Mouse (Mus musculus) kidney, postnatal 0 days (tissue): ENCODE results near the gene Rassf4. TPM values are rescaled to one million over a fixed set of nuclear protein-coding genes. Genes with fewer than 3 reads are reported as not detected.

ENCODE experiments used
- ATAC-seq: fragments of 200-750 bp; cut with Nextera tagmentation; replicated peaks from 2 replicates; pipeline ENCODE4 v1.8.0; 2017; ENCODE audit warnings: low read depth, moderate number of reproducible peaks, moderate TSS enrichment, moderate library complexity; ENCODE audit not compliant: low FRiP score
- DNase-seq: peaks from one replicate; pipeline ENCODE4 v3.0.0-alpha.2; 2016; ENCODE audit warnings: low spot score
- H3K27ac ChIP-seq: fragments of 300-500 bp; sonication (generic); 2 replicates; pipeline ENCODE4 v1.5.1; 2014; ENCODE audit warnings: mild to moderate bottlenecking
- H3K27me3 ChIP-seq: fragments of 300-500 bp; sonication (generic); 2 replicates; pipeline ENCODE4 v1.6.1; 2014; ENCODE audit warnings: low read length, mixed read lengths; ENCODE audit not compliant: insufficient read depth
- H3K36me3 ChIP-seq: fragments of 300-500 bp; sonication (generic); 2 replicates; pipeline ENCODE4 v1.6.1; 2014; ENCODE audit warnings: low read length, mixed read lengths; ENCODE audit not compliant: insufficient read depth
- H3K4me1 ChIP-seq: fragments of 300-500 bp; sonication (generic); replicated peaks from 2 replicates; pipeline ENCODE4 v1.6.1; 2014; ENCODE audit warnings: antibody characterized with exemption, low read length, mixed read lengths; ENCODE audit not compliant: insufficient read depth
- H3K4me2 ChIP-seq: fragments of 300-500 bp; sonication (generic); 2 replicates; pipeline ENCODE4 v1.6.1; 2014; ENCODE audit warnings: mild to moderate bottlenecking, low read length, moderate library complexity, mixed read lengths
- H3K4me3 ChIP-seq: fragments of 300-500 bp; sonication (generic); replicated peaks from 2 replicates; pipeline ENCODE4 v1.5.1; 2014; ENCODE audit warnings: low read depth, low read length
- H3K9ac ChIP-seq: fragments of 300-500 bp; sonication (generic); 2 replicates; pipeline ENCODE4 v1.6.1; 2014; ENCODE audit warnings: low read depth, low read length
- H3K9me3 ChIP-seq: fragments of 300-500 bp; sonication (generic); replicated peaks from 2 replicates; pipeline ENCODE4 v1.6.1; 2016; ENCODE audit warnings: low read length, inconsistent platforms, mixed read lengths
- CTCF ChIP-seq: IDR thresholded peaks from 2 replicates; pipeline ENCODE4 v1.5.1; 2016; ENCODE audit warnings: antibody characterized with exemption, low read depth, mild to moderate bottlenecking, moderate library complexity
- WGBS: fragments of 180-500 bp; shearing (Covaris S2); extraction: QIAGEN DNeasy Blood & Tissue Kit; methylation state at CpG from one replicate; pipeline ENCODE4 v1.1.7; 2014; 5-methylcytosine and 5-hydroxymethylcytosine counted together
- polyA plus RNA-seq: library from polyadenylated mRNA; unstranded; fragments of >200 nt; fragmentation: Nextera tagmentation; extraction: Ambion mirVana; gene quantifications from 2 replicates; pipeline ENCODE4 v1.2.1, GENCODE M21; 2015

Gene Rassf4
- polyA plus RNA-seq, 1 experiment from 2014 or later: 3.6 TPM

DNA sequence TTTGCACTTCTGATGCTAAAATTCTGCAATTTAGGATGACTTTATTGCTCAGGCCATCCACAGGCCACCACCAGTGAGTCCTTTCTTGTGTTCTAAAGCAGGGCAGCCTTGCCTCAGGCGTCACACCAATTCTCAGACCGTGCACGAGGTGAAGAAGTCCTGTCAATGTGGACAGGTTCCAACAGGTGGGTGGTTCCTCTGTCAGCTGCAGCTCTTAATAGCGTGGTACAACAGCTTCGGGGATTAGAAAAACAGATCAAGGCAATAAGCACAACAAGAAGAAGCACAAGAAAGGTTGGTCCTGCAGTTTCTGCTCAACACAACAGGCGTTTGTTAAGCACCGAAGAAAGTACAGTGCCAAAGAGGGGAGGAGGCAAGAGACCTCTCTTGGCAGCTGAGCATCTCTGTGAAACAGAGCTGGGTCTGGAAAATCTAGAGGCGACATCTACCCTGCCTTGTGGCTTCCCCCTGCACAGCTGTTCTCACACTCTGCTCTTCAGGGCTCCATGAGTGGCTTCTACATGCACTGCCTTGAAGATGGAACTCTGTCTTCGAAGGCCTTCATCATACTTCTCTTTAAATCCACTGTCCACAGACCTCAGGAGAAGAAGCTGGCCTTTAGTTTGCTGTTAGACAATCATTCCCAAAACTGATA is 37.0 kb downstream of the Rassf4 start:
- Histone ChIP-seq H3K4me3 (no peak overlapping the region), H3K9ac (no peak overlapping the region), H3K36me3 (no peaks in the 10 kb centered on the region), H3K27me3 (no peaks in the 10 kb centered on the region), H3K9me3 (no peaks in the 10 kb centered on the region), H3K4me2 (no peak overlapping the region), H3K4me1 (no peaks in the 10 kb centered on the region), H3K27ac (0 out of 2 replicates have a peak overlapping the region, but pooled peaks have one; percentile 38)
- DNase-seq (no peak), ATAC-seq (no peak)
- TF ChIP-seq CTCF: no peak
- WGBS: 65% methylated on average over 9 of the region's 9 CpGs

GRCm38 (mm10) chr6:116635251-116636180 is 38.2 kb downstream of the Rassf4 start:
- 22% methylated on average over 10 of the region's 10 CpGs for WGBS
- ATAC-seq (peak; percentile 95), DNase-seq (peak; percentile 72)
- no peaks in the 10 kb centered on the region for H3K9me3 ChIP-seq
- peak overlapping the region; percentile 38 for H3K27ac ChIP-seq
- no peak overlapping the region for H3K9ac ChIP-seq
- H3K27me3 ChIP-seq: no peaks in the 10 kb centered on the region
- H3K4me2 ChIP-seq: no peak overlapping the region
- H3K36me3 ChIP-seq: no peaks in the 10 kb centered on the region
- TF ChIP-seq CTCF: no peak
- no peaks in the 10 kb centered on the region for H3K4me1 ChIP-seq
- no peak overlapping the region for H3K4me3 ChIP-seq

DNA sequence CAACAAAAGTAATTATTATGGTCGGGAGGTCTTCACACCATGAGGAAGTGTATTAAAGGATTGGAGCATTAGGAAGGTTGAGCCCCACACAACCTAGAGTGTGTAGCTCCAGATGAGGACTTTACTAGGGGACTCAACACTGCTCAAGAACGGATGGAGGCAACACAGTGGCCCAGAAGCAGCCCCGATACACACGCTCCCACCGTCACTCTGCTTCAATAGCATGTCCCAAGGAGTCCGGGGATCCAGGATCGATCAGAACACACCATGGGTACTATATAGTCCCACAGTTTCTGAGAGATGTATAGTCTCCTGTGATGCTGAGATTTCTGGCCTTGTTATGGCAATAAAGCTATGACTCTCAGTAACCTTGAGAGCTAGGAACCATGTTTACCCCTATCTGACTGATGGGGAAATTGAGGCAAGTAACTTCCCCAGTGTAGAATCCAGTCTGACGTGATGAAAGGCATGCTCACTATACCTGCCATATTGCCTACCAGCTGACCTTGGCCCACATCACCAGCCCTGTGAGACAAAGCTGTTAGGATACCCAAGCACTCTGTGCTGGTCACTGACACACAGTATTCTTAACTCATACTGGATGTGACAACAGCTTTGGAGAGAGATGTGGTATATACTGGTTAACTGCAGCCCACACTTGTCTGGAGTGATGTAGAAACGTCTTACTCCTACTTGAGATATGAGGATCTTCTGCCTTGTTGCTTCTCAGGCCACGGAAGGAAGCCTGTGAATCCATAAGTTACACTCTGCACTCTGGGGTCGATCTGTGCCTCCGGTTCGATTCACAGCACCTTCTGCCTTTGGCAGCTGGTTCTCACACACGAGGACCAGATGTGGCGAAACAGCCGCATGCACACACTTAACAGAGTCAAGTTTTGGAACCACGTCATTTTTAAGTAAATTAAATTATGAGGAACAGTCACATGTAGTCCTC is 39.7 kb downstream of the Rassf4 start:
- no peak for DNase-seq
- Histone ChIP-seq H3K36me3 (no peaks in the 10 kb centered on the region), H3K27ac (no peak overlapping the region), H3K27me3 (no peaks in the 10 kb centered on the region), H3K9me3 (no peaks in the 10 kb centered on the region), H3K4me1 (no peaks in the 10 kb centered on the region), H3K4me2 (no peak overlapping the region), H3K4me3 (no peak overlapping the region), H3K9ac (no peak overlapping the region)
- no peak for TF ChIP-seq CTCF
- ATAC-seq: no peak
- 93% methylated on average over 17 of the region's 17 CpGs for WGBS

GRCm38 (mm10) chr6:116632129-116632528 is 41.6 kb downstream of the Rassf4 start:
- DNase-seq (peak; percentile 80), ATAC-seq (no peak)
- Histone ChIP-seq H3K27ac (no peak overlapping the region), H3K9me3 (no peaks in the 10 kb centered on the region), H3K9ac (no peak overlapping the region), H3K36me3 (0 out of 2 replicates have a peak, but pooled peaks cover under 1% of the 10 kb centered on the region), H3K4me3 (no peak overlapping the region), H3K27me3 (no peaks in the 10 kb centered on the region), H3K4me2 (no peak overlapping the region), H3K4me1 (no peaks in the 10 kb centered on the region)
- 63% methylated on average over 1 of the region's 1 CpGs for WGBS
- TF ChIP-seq CTCF: peak; percentile 83

GRCm38 (mm10) chr6:116629766-116630165 is 44.0 kb downstream of the Rassf4 start:
- Histone ChIP-seq H3K4me2 (no peak overlapping the region), H3K9ac (no peak overlapping the region), H3K4me1 (no peaks in the 10 kb centered on the region), H3K27me3 (no peaks in the 10 kb centered on the region), H3K9me3 (no peaks in the 10 kb centered on the region), H3K4me3 (no peak overlapping the region), H3K27ac (no peak overlapping the region), H3K36me3 (0 out of 2 replicates have a peak, but pooled peaks cover 8% of the 10 kb centered on the region)
- TF ChIP-seq CTCF: no peak
- DNase-seq (no peak), ATAC-seq (no peak)
- WGBS: 86% methylated on average over 10 of the region's 10 CpGs
